Comparison of ENCODE assay signal across 8 mouse cellular contexts in the genomic region with DNA sequence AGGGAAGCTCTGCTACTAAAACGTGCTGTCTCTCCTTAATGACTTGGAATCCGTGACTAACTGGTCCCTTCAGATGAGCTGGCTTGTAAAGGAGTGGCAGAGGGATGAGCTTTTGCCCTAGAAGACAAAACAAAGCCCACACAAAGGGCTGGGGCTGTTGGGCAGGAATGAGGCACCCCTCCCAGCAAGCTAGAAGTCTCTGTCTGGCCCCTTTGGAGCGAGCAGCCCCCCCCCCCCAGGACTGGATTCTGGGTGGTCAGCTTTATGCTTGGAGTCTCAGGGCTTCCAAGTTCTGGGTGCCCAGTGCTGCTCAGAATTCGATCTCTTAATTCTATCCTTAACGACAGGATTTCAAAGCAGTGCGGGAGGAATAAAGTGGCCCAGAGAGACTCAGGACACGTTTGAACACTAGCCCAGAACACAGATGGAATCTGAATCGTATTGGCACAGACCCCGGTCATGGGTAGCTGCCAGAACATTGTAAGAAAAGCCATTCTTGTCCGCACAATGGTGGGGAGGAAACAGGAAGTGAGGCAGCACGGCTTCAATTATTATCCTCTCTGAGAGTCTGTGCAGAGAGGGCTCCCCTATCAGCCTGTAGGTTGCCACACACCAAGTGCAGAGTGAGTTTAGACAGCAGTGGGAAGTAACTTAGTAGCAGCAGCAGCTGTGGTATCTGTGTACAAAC. TPM values are rescaled to one million over a fixed set of nuclear protein-coding genes. Genes with fewer than 3 reads are reported as not detected.
DNase-seq lines count a peak whose midpoint lies in the region; ATAC-seq lines count a peak whose summit lies in the region.

No protein-coding gene starts in this region.

- H3K4me1 ChIP-seq in embryonic facial prominence, embryonic 11.5 days (ENCODE audit: control insufficient read depth, insufficient read depth, low read length) = no peaks in the 10 kb centered on the region
- no peaks in the 10 kb centered on the region for H3K4me1 ChIP-seq in intestine, embryonic 15.5 days (replicated peaks)

- peak; percentile 75 for DNase-seq in brain, embryonic 18.5 days (ENCODE audit: low read depth, low spot score)
- DNase-seq in embryonic facial prominence, embryonic 11.5 days (ENCODE audit: low spot score) = peak; percentile 26
- DNase-seq in left cerebral cortex, postnatal 10 days (ENCODE audit: extremely low spot score in 1 of 2, low spot score in 2 of 2) = peak; percentile 81 to 83
- peak; percentile 79 to 83 for DNase-seq in lung, postnatal 4 days
- peak; percentile 60 to 78 for DNase-seq in right cerebral cortex, adult 2 months (ENCODE audit: low spot score in 2 of 2)
- DNase-seq in thymus, postnatal 36 days = no peak

- H3K36me3 ChIP-seq in embryonic facial prominence, embryonic 11.5 days (replicated peaks; ENCODE audit: control insufficient read depth, insufficient read depth, low read depth, low read length) = no peaks in the 10 kb centered on the region
- no peaks in the 10 kb centered on the region for H3K36me3 ChIP-seq in intestine, embryonic 15.5 days

- H3K9ac ChIP-seq in embryonic facial prominence, embryonic 11.5 days (replicated peaks; ENCODE audit: low read length) = 0 out of 2 replicates have a peak overlapping the region, but pooled peaks have one; percentile 32
- H3K9ac ChIP-seq in intestine, embryonic 15.5 days = no peak overlapping the region

- peak overlapping the region; percentile 19; the same call in 1 of the 2 replicates for H3K4me2 ChIP-seq in embryonic facial prominence, embryonic 11.5 days (ENCODE audit: low read depth, low read length)
- no peak overlapping the region for H3K4me2 ChIP-seq in intestine, embryonic 15.5 days (replicated peaks)

- no peaks in the 10 kb centered on the region for H3K27me3 ChIP-seq in embryonic facial prominence, embryonic 11.5 days (ENCODE audit: control insufficient read depth, insufficient read depth, low read length)
- no peaks in the 10 kb centered on the region for H3K27me3 ChIP-seq in intestine, embryonic 15.5 days (replicated peaks)

- intact Hi-C loops in left cerebral cortex, postnatal 10 days (cut with DNase I) = no loop called here

- peak; percentile 71 for ATAC-seq in embryonic facial prominence, embryonic 11.5 days (replicated peaks; ENCODE audit: insufficient number of reproducible peaks, low FRiP score, low TSS enrichment, low read depth)
- peak; percentile 96 for ATAC-seq in granulocyte monocyte progenitor cell, adult 5-6 weeks (replicated peaks; ENCODE audit: poor library complexity, severe bottlenecking)
- peak; percentile 65 for ATAC-seq in intestine, embryonic 15.5 days

- H3K9me3 ChIP-seq in embryonic facial prominence, embryonic 11.5 days (replicated peaks; ENCODE audit: control insufficient read depth, low read length) = no peaks in the 10 kb centered on the region
- no peaks in the 10 kb centered on the region for H3K9me3 ChIP-seq in intestine, embryonic 15.5 days

- no peak overlapping the region for H3K27ac ChIP-seq in embryonic facial prominence, embryonic 11.5 days (replicated peaks; ENCODE audit: low read depth, low read length)
- H3K27ac ChIP-seq in intestine, embryonic 15.5 days = no peak overlapping the region

- no peak overlapping the region for H3K4me3 ChIP-seq in embryonic facial prominence, embryonic 11.5 days (ENCODE audit: low read depth, low read length)
- H3K4me3 ChIP-seq in intestine, embryonic 15.5 days (replicated peaks) = no peak overlapping the region

- 11% methylated on average over 11 of the region's 11 CpGs for WGBS in embryonic facial prominence, embryonic 11.5 days
- WGBS in intestine, embryonic 15.5 days = 39% methylated on average over 11 of the region's 11 CpGs

RNA-seq across cellular contexts. Expression of a gene that starts 13.8 kb away (rescaled TPM):
- 7.1 and 8.1 TPM in 2 replicates for polyA plus RNA-seq in embryonic facial prominence, embryonic 11.5 days (2014; fragmentation: Nextera tagmentation; extraction: Ambion mirVana)
- not detected in 2 replicates for total RNA-seq in granulocyte monocyte progenitor cell, adult 5-6 weeks (2014; fragmentation: Nextera tagmentation)
- not detected in 2 replicates for total RNA-seq in granulocyte monocyte progenitor cell, adult 5-6 weeks (2017)
- polyA plus RNA-seq in intestine, embryonic 15.5 days (2015; fragmentation: Nextera tagmentation; extraction: Ambion mirVana) = 3.5 and 4.8 TPM in 2 replicates
- 10 to 100 TPM; 16.7 to 19.0 TPM for total RNA-seq in left cerebral cortex, postnatal 10 days (2021)

Comparison
In these comparisons a context has a peak if more than half of its experiments do, and no peak if none do; other contexts are left out.
1. DNase-seq: peak in brain, embryonic 18.5 days (single experiment), embryonic facial prominence, embryonic 11.5 days (single experiment), left cerebral cortex, postnatal 10 days (2 of 2), lung, postnatal 4 days (2 of 2) and right cerebral cortex, adult 2 months (2 of 2); none in thymus, postnatal 36 days (0 of 2).
2. RNA of a gene that starts 13.8 kb away (total RNA-seq): 16.7 to 19.0 TPM in left cerebral cortex, postnatal 10 days; not detected in granulocyte monocyte progenitor cell, adult 5-6 weeks; every median in the first group is over 10 times any median in the second.
3. Peak in every context shown above with its lines, with median percentiles within 50 percentile points of each other: ATAC-seq.